Mouse (Mus musculus) left cerebral cortex, adult 2 months (tissue): ENCODE measurements around the gene Eddm3b. TPM values are rescaled to one million over a fixed set of nuclear protein-coding genes. Genes with fewer than 3 reads are reported as not detected.
"Not testable (repeated sequence)": the region's sequence is repeated elsewhere in the genome, so short reads cannot be mapped to it uniquely, and the experiment has no call there.

Source experiments
- DNase-seq, 2 experiments: peaks; one replicate each; pipeline ENCODE4 v3.0.0; 2021 to 2022; ENCODE audit warnings: low spot score in 2 of 2, mixed read lengths in 1 of 2; ENCODE audit errors: extremely low spot score in 1 of 2
- H3K27ac ChIP-seq: fragments of 200-600 bp; 2 replicates; pipeline ENCODE4 v1.8.1; 2022
- H3K4me3 ChIP-seq: fragments of 200-600 bp; 2 replicates; pipeline ENCODE4 v1.8.1; 2022
- CTCF ChIP-seq: fragments of 200-600 bp; IDR thresholded peaks from 2 replicates; pipeline ENCODE4 v1.8.1; 2022; ENCODE audit warnings: antibody characterized with exemption, mild to moderate bottlenecking, moderate library complexity
- intact Hi-C: fragments of 180-260 bp; cut with DNase I; formaldehyde crosslinking; loops from one replicate; pipeline ENCODE4 v1.15.1; 2025
- total RNA-seq, 2 experiments: library from RNA; stranded (reverse); gene quantifications; 2 replicates each; pipeline ENCODE4 v1.2.3; 2021

Eddm3b gene
- total RNA-seq, 2 experiments from 2014 or later: not detected

GRCm38 (mm10) chr14:51146685-51147084 is 32.5 kb downstream of the Eddm3b start, which contains the start of gene Rnase1:
Rnase1 (minus strand) TSS chr14:51146785.
- intact Hi-C loops: no loop called here
- TF ChIP-seq CTCF: no peak
- Histone ChIP-seq H3K27ac (no peak within 1 kb of the TSS), H3K4me3 (no peak within 1 kb of the TSS)
- no peak for DNase-seq

DNA sequence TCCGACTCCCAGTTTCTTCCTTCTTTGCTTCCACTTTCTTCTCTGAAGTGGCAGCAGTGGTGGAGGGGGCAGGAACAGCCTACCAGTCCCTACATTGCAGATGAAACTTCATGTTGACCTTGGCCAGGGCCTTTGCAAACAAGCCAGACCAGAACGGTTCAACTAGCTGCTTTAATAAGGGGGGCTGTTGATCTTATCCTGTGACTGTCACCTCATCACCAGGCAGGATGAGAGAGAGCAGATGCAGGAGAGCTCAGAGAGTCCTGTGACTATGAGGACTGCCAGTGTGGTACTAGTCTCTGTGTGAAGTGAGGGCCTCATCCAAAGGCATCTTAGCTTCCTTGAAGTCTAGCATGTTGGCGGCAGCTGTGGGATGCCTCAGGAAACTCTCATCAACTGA is 33.8 kb downstream of the Eddm3b start:
- TF ChIP-seq CTCF: no peak
- H3K4me3 ChIP-seq: no peak overlapping the region
- DNase-seq: no peak
- intact Hi-C loops: no loop called here
- H3K27ac ChIP-seq: no peak overlapping the region

GRCm38 (mm10) chr14:51149164-51149563 is 34.9 kb downstream of the Eddm3b start:
- no peak for TF ChIP-seq CTCF
- Histone ChIP-seq H3K4me3 (no peak overlapping the region), H3K27ac (no peak overlapping the region)
- DNase-seq: no peak
- intact Hi-C loops: no loop called here

- TF ChIP-seq CTCF: no peak
- DNase-seq: no peak
Observed at GRCm38 (mm10) chr14:51150206-51150831, 36.1 kb downstream of the Eddm3b start.

DNA sequence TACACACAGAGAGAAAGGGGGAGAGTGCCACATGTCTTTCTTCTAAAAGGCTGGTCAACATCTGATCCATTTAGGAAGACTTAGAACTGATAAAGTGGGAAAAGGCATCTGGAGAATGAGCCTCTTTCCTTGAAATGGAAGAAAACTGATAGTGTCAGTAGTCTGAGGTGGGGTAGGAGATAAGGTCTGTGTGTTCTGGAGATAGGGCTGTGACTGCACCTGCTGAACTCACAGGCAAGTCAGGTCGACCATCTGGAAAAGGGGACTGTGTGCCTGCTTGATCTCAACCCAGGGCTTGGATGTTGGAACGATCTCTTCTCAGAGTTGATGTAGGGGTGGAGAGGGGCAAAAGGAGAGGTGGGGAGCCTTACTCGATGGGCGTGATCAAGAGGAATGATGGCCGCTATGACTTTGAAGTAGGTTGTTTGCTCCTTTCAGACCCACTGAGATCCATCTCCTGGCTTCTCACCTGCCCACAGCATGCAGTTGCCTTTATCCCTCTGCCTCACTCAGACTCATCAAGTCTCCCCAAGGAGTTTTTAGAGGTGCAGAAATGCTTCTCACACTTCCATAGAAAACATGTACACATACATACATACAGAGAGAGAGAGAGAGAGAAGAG is 38.1 kb downstream of the Eddm3b start:
- Histone ChIP-seq H3K4me3 (no peak overlapping the region), H3K27ac (no peak overlapping the region)
- TF ChIP-seq CTCF: no peak
- no peak for DNase-seq
- intact Hi-C loops: no loop called here

More at GRCm38 (mm10) chr14:51150206-51150831, 36.1 kb downstream of the Eddm3b start:
- intact Hi-C loops: no loop called here
- no peak overlapping the region for H3K27ac ChIP-seq
- H3K4me3 ChIP-seq: no peak overlapping the region

- H3K4me3 ChIP-seq: no peak overlapping the region
- DNase-seq: no peak
- no peak overlapping the region for H3K27ac ChIP-seq
- intact Hi-C loops: no loop called here
- TF ChIP-seq CTCF: no peak
Observed at GRCm38 (mm10) chr14:51156056-51156735, 42.0 kb downstream of the Eddm3b start.

DNA sequence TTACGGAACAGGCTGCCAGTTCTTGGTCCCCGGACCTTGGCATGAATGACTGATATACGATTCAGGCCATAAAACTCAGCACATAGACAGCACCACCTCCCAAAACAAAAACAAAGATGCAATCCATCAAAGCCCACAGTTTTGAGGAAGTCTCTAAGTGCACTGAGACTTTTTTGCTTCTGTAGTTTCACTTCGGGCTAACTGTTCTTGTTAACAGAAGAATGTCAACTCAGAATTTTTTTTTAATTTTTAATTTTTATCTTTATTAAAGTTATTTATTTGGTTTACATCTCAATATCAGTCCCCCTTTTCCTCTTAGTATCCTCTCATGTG is 42.5 kb downstream of the Eddm3b start:
- DNase-seq: no peak
- H3K4me3 ChIP-seq: no peak overlapping the region
- intact Hi-C loops: no loop called here
- no peak for TF ChIP-seq CTCF
- no peak overlapping the region for H3K27ac ChIP-seq

GRCm38 (mm10) chr14:51157072-51157471 is 42.8 kb downstream of the Eddm3b start:
- no peak overlapping the region for H3K27ac ChIP-seq
- intact Hi-C loops: no loop called here
- TF ChIP-seq CTCF: no peak
- no peak for DNase-seq
- no peak overlapping the region for H3K4me3 ChIP-seq

- H3K4me3 ChIP-seq, DNase-seq, intact Hi-C loops, H3K27ac ChIP-seq: not testable (repeated sequence)
Observed at GRCm38 (mm10) chr14:51161976-51162375, 47.8 kb downstream of the Eddm3b start, which contains the start of gene Rnase2b. Rnase2b (plus strand) TSS chr14:51162260.

DNA sequence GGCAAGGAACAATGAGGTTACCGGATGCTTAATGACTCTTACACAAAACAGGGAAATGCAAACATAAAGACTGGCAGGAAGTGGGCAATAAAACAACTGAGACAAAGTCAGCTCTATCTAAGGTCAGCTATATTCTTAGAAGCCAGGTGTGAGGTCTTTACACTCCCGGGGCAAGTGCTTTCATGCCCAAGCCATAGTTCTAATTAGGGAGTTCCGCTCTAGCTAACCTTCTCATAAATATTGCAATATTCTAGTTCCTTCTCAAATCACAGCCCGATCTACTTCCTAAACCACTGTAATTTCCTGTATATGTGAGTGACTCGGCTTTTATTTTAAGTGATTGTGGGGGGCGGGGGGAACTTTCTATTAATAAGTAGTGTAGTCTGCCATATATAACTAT is 49.1 kb downstream of the Eddm3b start:
- H3K27ac ChIP-seq, DNase-seq, intact Hi-C loops, H3K4me3 ChIP-seq: not testable (repeated sequence)

GRCm38 (mm10) chr14:51165435-51165834 is 51.2 kb downstream of the Eddm3b start:
- Histone ChIP-seq H3K27ac (no peak overlapping the region), H3K4me3 (no peak overlapping the region)
- no peak for DNase-seq
- intact Hi-C loops: no loop called here
- TF ChIP-seq CTCF: no peak

GRCm38 (mm10) chr14:51166068-51166467 is 51.8 kb downstream of the Eddm3b start:
- Histone ChIP-seq H3K27ac (no peak overlapping the region), H3K4me3 (no peak overlapping the region)
- DNase-seq: no peak
- intact Hi-C loops: no loop called here
- TF ChIP-seq CTCF: no peak

Other genes with a start within 250 kb of the Eddm3b start
- 1 to 10 TPM; 3.2 to 4.4 TPM for gene Tep1, start 243.9 kb upstream of the Eddm3b start, total RNA-seq
- 1 to 10 TPM; 4.8 to 6.4 TPM for gene Klhl33, start 216.9 kb upstream of the Eddm3b start, total RNA-seq
- 10 to 100 TPM; 29.2 to 34.8 TPM for gene Osgep, start 189.5 kb upstream of the Eddm3b start, total RNA-seq
- gene Apex1, start 189.5 kb upstream of the Eddm3b start, total RNA-seq: 10 to 100 TPM; 54.9 to 58.8 TPM
- gene Pip4p1, start 183.6 kb upstream of the Eddm3b start, total RNA-seq: 10 to 100 TPM; 95.6 to 98.2 TPM
- gene Pnp, start 183.3 kb upstream of the Eddm3b start, total RNA-seq: 10 to 100 TPM; 11.7 to 13.3 TPM
- 1 to 10 TPM; 8.4 to 9.2 TPM for gene Gm49342, start 169.9 kb upstream of the Eddm3b start, total RNA-seq
- gene Pnp2, start 158.4 kb upstream of the Eddm3b start, total RNA-seq: under 1 TPM; 0.81 to 0.84 TPM
- not detected for gene Rnase10, start 106.7 kb upstream of the Eddm3b start, total RNA-seq
- not detected for gene Rnase9, start 72.6 kb upstream of the Eddm3b start, total RNA-seq
- gene Rnase11, start 64.3 kb upstream of the Eddm3b start, total RNA-seq: not detected
- not detected for gene Rnase12, start 56.8 kb upstream of the Eddm3b start, total RNA-seq
- not detected for gene Olfr750, start 40.0 kb upstream of the Eddm3b start, total RNA-seq
- gene Rnase4, start 23.3 kb upstream of the Eddm3b start, total RNA-seq: 10 to 100 TPM; 14.6 to 15.4 TPM
- gene Ang, start 23.3 kb upstream of the Eddm3b start, total RNA-seq: 1 to 10 TPM; 3.0 to 3.9 TPM
- under 1 TPM in 1 of 2 experiments, not detected in 1; 0.35 TPM for gene Rnase6, start 9.5 kb downstream of the Eddm3b start, total RNA-seq
- gene Rnase1, start 32.4 kb downstream of the Eddm3b start, total RNA-seq: under 1 TPM; 0.70 to 0.96 TPM
- not detected for gene Rnase2b, start 47.8 kb downstream of the Eddm3b start, total RNA-seq
- not detected for gene Ang2, start 84.7 kb downstream of the Eddm3b start, total RNA-seq
- gene Ear14, start 89.0 kb downstream of the Eddm3b start, total RNA-seq: not detected
- not detected for gene Rnase2a, start 141.7 kb downstream of the Eddm3b start, total RNA-seq
- not detected for gene Gm7247, start 247.3 kb downstream of the Eddm3b start, total RNA-seq